In genomic region chr19:33100598-33100997, GRCm38 (mm10) we compare ENCODE assay signal across 15 mouse cellular contexts.
A peak's percentile ranks its signal among the peaks of the same experiment; 100 is the strongest.
DNase-seq lines count a peak whose midpoint lies in the region; ATAC-seq and TF ChIP-seq lines count a peak whose summit lies in the region.
"Had no signal": no experiment of that assay in that cellular context is flagged by ENCODE, and none has a peak within 500 bp of the region (broad histone marks: within the 10 kb centered on the region; RNA-seq: fewer than 3 reads in every experiment).

No protein-coding gene starts in this region.

- in situ Hi-C loops in CH12.LX (cut with MboI; ENCODE audit: low pct_ligation_motif_present, low pct_unique_long_range_greater_than_20kb, low sequenced_read_pairs) = loop anchor here (25.0 kb wide), 1 partner anchor 338 kb away; the partner anchor contains the start of gene Pten

- no peak for TF ChIP-seq EP300 in CH12.LX (IDR thresholded peaks at IDR 0.05; ENCODE audit: low read length)

- H3K4me1 ChIP-seq in intestine, embryonic 14.5 days (replicated peaks; ENCODE audit: control insufficient read depth, insufficient read depth, low read length) = peaks cover 11% of the 10 kb centered on the region; the same call in 1 of the 2 replicates
- no peaks in the 10 kb centered on the region for H3K4me1 ChIP-seq in intestine, postnatal 0 days (replicated peaks; ENCODE audit: control insufficient read depth, insufficient read depth, low read length)
- H3K4me1 ChIP-seq in CH12.LX (ENCODE audit: control insufficient read depth in 1 of 2, insufficient read depth in 2 of 2) (peaks cover 10 to 18% of the 10 kb centered on the region in 2 experiments), G1E (ENCODE audit: insufficient read depth, low read depth, low read length) (peaks cover 58% of the 10 kb centered on the region)
- H3K4me1 ChIP-seq in liver, embryonic 13.5 days (replicated peaks) = peaks cover 28% of the 10 kb centered on the region
- H3K4me1 ChIP-seq: limb, embryonic 15.5 days had no signal

- H3K9ac ChIP-seq in intestine, embryonic 14.5 days (ENCODE audit: low read length) = no peak overlapping the region
- no peak overlapping the region for H3K9ac ChIP-seq in intestine, postnatal 0 days (ENCODE audit: low read depth, low read length)
- H3K9ac ChIP-seq in CH12.LX (ENCODE audit: insufficient read depth, low read depth) = no peak overlapping the region
- H3K9ac ChIP-seq in liver, embryonic 13.5 days = no peak overlapping the region
- H3K9ac ChIP-seq: embryonic facial prominence, embryonic 12.5 days; intestine, embryonic 15.5 days; kidney, embryonic 15.5 days; limb, embryonic 15.5 days; midbrain, embryonic 12.5 days had no signal

- no peaks in the 10 kb centered on the region for H3K36me3 ChIP-seq in intestine, embryonic 14.5 days (ENCODE audit: control insufficient read depth, insufficient read depth, low read length)
- H3K36me3 ChIP-seq in intestine, postnatal 0 days (ENCODE audit: control insufficient read depth, insufficient read depth) = no peaks in the 10 kb centered on the region
- H3K36me3 ChIP-seq in CH12.LX (replicated peaks in 1 of 2; ENCODE audit: control insufficient read depth in 1 of 2, insufficient read depth in 1 of 2, low read length in 1 of 2) = no peaks in the 10 kb centered on the region
- H3K36me3 ChIP-seq in G1E (replicated peaks) = no peaks in the 10 kb centered on the region
- H3K36me3 ChIP-seq in liver, embryonic 13.5 days = no peaks in the 10 kb centered on the region
- H3K36me3 ChIP-seq: embryonic facial prominence, embryonic 12.5 days; intestine, embryonic 15.5 days; kidney, embryonic 15.5 days; limb, embryonic 15.5 days; midbrain, embryonic 12.5 days had no signal

- ATAC-seq in intestine, embryonic 14.5 days (replicated peaks; ENCODE audit: low FRiP score, low TSS enrichment, low read depth) = no peak
- no peak for ATAC-seq in intestine, postnatal 0 days
- no peak for ATAC-seq in G1E (ENCODE audit: extremely low read depth, insufficient number of reproducible peaks, low FRiP score, poor library complexity, severe bottlenecking)
- ATAC-seq in liver, embryonic 13.5 days (ENCODE audit: low read depth) = no peak

- intact Hi-C loops in gastrocnemius, adult 2 months (cut with DNase I) = no loop called here

- no peak for TF ChIP-seq CTCF in intestine, postnatal 0 days (IDR thresholded peaks at IDR 0.05; ENCODE audit: low read depth)
- TF ChIP-seq CTCF in CH12.LX (conservative IDR thresholded peaks at IDR 0.05 in 1 of 2, IDR thresholded peaks at IDR 0.05 in 1 of 2; ENCODE audit: low read depth in 2 of 2, low read length in 2 of 2) = no peak
- TF ChIP-seq CTCF in G1E (IDR thresholded peaks at IDR 0.05; ENCODE audit: low read depth, low read length) = no peak
- no peak for TF ChIP-seq CTCF in gastrocnemius, adult 2 months (IDR thresholded peaks at IDR 0.05)

- peak; percentile 33 for DNase-seq in intestine, embryonic 14.5 days (ENCODE audit: low spot score)
- DNase-seq in CH12.LX (ENCODE audit: extremely low read depth) = no peak
- no peak for DNase-seq in G1E (ENCODE audit: low spot score)
- no peak for DNase-seq in liver, embryonic 13.5 days
- no peak for DNase-seq in gastrocnemius, adult 2 months
- DNase-seq in urinary bladder, adult 2 months (ENCODE audit: low spot score) = no peak
- DNase-seq: adrenal gland, adult 8-10 months; cerebellum, adult 2 months; lung, postnatal 10 days had no signal

- no peak overlapping the region for H3K4me3 ChIP-seq in intestine, embryonic 14.5 days (ENCODE audit: low read depth, low read length)
- no peak overlapping the region for H3K4me3 ChIP-seq in intestine, postnatal 0 days (ENCODE audit: low read depth, low read length)
- no peak overlapping the region for H3K4me3 ChIP-seq in CH12.LX (replicated peaks in 1 of 3; ENCODE audit: low read depth in 2 of 3, low read length in 2 of 3, poor library complexity in 1 of 3)
- H3K4me3 ChIP-seq in G1E (ENCODE audit: low read depth, low read length) = peak overlapping the region; percentile 23; the same call in 1 of the 2 replicates
- H3K4me3 ChIP-seq in liver, embryonic 13.5 days (replicated peaks) = no peak overlapping the region
- H3K4me3 ChIP-seq in gastrocnemius, adult 2 months = no peak overlapping the region
- H3K4me3 ChIP-seq: embryonic facial prominence, embryonic 12.5 days; intestine, embryonic 15.5 days; kidney, embryonic 15.5 days; limb, embryonic 15.5 days; midbrain, embryonic 12.5 days had no signal

- dilution Hi-C loops in CH12.LX (cut with MboI; ENCODE audit: extremely low pct_ligation_motif_present, extremely low pct_unique_long_range_greater_than_20kb, low sequenced_read_pairs) = no loop called here

- H3K79me2 ChIP-seq in CH12.LX (replicated peaks; ENCODE audit: control insufficient read depth, extremely low read depth, insufficient read depth, poor library complexity, severe bottlenecking) = no peaks in the 10 kb centered on the region

- H3K27me3 ChIP-seq in intestine, embryonic 14.5 days (replicated peaks; ENCODE audit: control insufficient read depth, insufficient read depth, low read length) = no peaks in the 10 kb centered on the region
- no peaks in the 10 kb centered on the region for H3K27me3 ChIP-seq in intestine, postnatal 0 days (replicated peaks; ENCODE audit: control insufficient read depth, insufficient read depth, low read length)
- H3K27me3 ChIP-seq in CH12.LX (replicated peaks) (peaks cover 4% of the 10 kb centered on the region), G1E (ENCODE audit: insufficient read depth, low read length) (no peaks in the 10 kb centered on the region)
- no peaks in the 10 kb centered on the region for H3K27me3 ChIP-seq in liver, embryonic 13.5 days
- H3K27me3 ChIP-seq: embryonic facial prominence, embryonic 12.5 days; intestine, embryonic 15.5 days; kidney, embryonic 15.5 days; limb, embryonic 15.5 days had no signal

- no peak overlapping the region for H3K4me2 ChIP-seq in intestine, embryonic 14.5 days (ENCODE audit: low read length)
- no peak overlapping the region for H3K4me2 ChIP-seq in intestine, postnatal 0 days (replicated peaks; ENCODE audit: low read depth)
- H3K4me2 ChIP-seq in CH12.LX (ENCODE audit: insufficient read depth, low read depth, poor library complexity, severe bottlenecking) = peak overlapping the region; percentile 84; the same call in 1 of the 2 replicates
- H3K4me2 ChIP-seq in liver, embryonic 13.5 days = peak overlapping the region; percentile 52; the same call in 1 of the 2 replicates
- H3K4me2 ChIP-seq: embryonic facial prominence, embryonic 12.5 days; intestine, embryonic 15.5 days; kidney, embryonic 15.5 days; limb, embryonic 15.5 days; midbrain, embryonic 12.5 days had no signal

- TF ChIP-seq POLR2A in CH12.LX (IDR thresholded peaks at IDR 0.05; ENCODE audit: low read depth, low read length) = no peak

- no peaks in the 10 kb centered on the region for H3K9me3 ChIP-seq in intestine, embryonic 14.5 days (ENCODE audit: control insufficient read depth, low read length)
- H3K9me3 ChIP-seq in intestine, postnatal 0 days (ENCODE audit: control insufficient read depth) = no peaks in the 10 kb centered on the region
- H3K9me3 ChIP-seq in CH12.LX (replicated peaks; ENCODE audit: low read length) (no peaks in the 10 kb centered on the region), G1E (replicated peaks) (no peaks in the 10 kb centered on the region)
- no peaks in the 10 kb centered on the region for H3K9me3 ChIP-seq in liver, embryonic 13.5 days (replicated peaks)
- H3K9me3 ChIP-seq: embryonic facial prominence, embryonic 12.5 days; intestine, embryonic 15.5 days; kidney, embryonic 15.5 days; limb, embryonic 15.5 days; midbrain, embryonic 12.5 days had no signal

- WGBS in intestine, embryonic 14.5 days = 76% methylated on average over 3 of the region's 3 CpGs
- 73% methylated on average over 3 of the region's 3 CpGs for WGBS in intestine, postnatal 0 days
- 59% methylated on average over 3 of the region's 3 CpGs for WGBS in liver, embryonic 13.5 days (ENCODE audit: insufficient replicate concordance)

- no peak for TF ChIP-seq RAD21 in CH12.LX (IDR thresholded peaks at IDR 0.05; ENCODE audit: low read depth, low read length)

- no peak overlapping the region for H3K27ac ChIP-seq in intestine, embryonic 14.5 days (ENCODE audit: low read depth)
- no peak overlapping the region for H3K27ac ChIP-seq in intestine, postnatal 0 days (ENCODE audit: low read depth, low read length)
- no peak overlapping the region for H3K27ac ChIP-seq in CH12.LX (ENCODE audit: insufficient read depth, low read depth)
- H3K27ac ChIP-seq in liver, embryonic 13.5 days = peak overlapping the region; percentile 39; the same call in 1 of the 2 replicates
- no peak overlapping the region for H3K27ac ChIP-seq in gastrocnemius, adult 2 months
- H3K27ac ChIP-seq: embryonic facial prominence, embryonic 12.5 days; intestine, embryonic 15.5 days; kidney, embryonic 15.5 days; limb, embryonic 15.5 days; midbrain, embryonic 12.5 days had no signal

TF ChIP-seq in CH12.LX, 34 proteins besides CTCF, POLR2A, EP300 and RAD21:
- TF ChIP-seq RCOR1 (conservative IDR thresholded peaks at IDR 0.05; ENCODE audit: low read depth, low read length) = no peak
- TF ChIP-seq TCF12 (IDR thresholded peaks at IDR 0.05; ENCODE audit: low read depth, low read length) = no peak
- TF ChIP-seq JUND (conservative IDR thresholded peaks at IDR 0.05; ENCODE audit: low read depth, low read length) = no peak
- TF ChIP-seq BHLHE40 (IDR thresholded peaks at IDR 0.05; ENCODE audit: low read depth, low read length) = no peak
- no peak for TF ChIP-seq USF1 (IDR thresholded peaks at IDR 0.05; ENCODE audit: low read depth, low read length)
- TF ChIP-seq MAZ (IDR thresholded peaks at IDR 0.05; ENCODE audit: low read depth, low read length) = no peak
- no peak for TF ChIP-seq ZKSCAN1 (IDR thresholded peaks at IDR 0.05; ENCODE audit: borderline replicate concordance, low read depth, low read length)
- TF ChIP-seq MXI1 (IDR thresholded peaks at IDR 0.05; ENCODE audit: low read depth, low read length) = no peak
- TF ChIP-seq TBP (conservative IDR thresholded peaks at IDR 0.05; ENCODE audit: low read depth, low read length) = no peak
- TF ChIP-seq ZMIZ1 (IDR thresholded peaks at IDR 0.05; ENCODE audit: low read depth, low read length) = no peak
- no peak for TF ChIP-seq ZNF384 (IDR thresholded peaks at IDR 0.05; ENCODE audit: low read depth, low read length)
- TF ChIP-seq SIN3A (IDR thresholded peaks at IDR 0.05; ENCODE audit: low read length) = no peak

Comparison
In these comparisons a context has a peak if more than half of its experiments do, and no peak if none do; other contexts are left out.
1. H3K4me2 ChIP-seq: peak in CH12.LX (single experiment) and liver, embryonic 13.5 days (single experiment); none in intestine, embryonic 14.5 days (single experiment) and intestine, postnatal 0 days (single experiment).